Mouse (Mus musculus): ENCODE measurements around the gene Olfr1368.

The Olfr1368 gene

GRCm38 (mm10) chr13:21145767-21146166 lies at the start of gene Olfr1368:
Gene Olfr1368, minus strand, starts transcription at chr13:21145867.
- no peak for DNase-seq (ENCODE audit: low read depth, low spot score)

GRCm38 (mm10) chr13:21185521-21185920 lies 39.9 kb upstream of the Olfr1368 start:
- DNase-seq (ENCODE audit: low read depth, low spot score): no peak

- no peak for DNase-seq (ENCODE audit: low read depth, low spot score)
Measured at GRCm38 (mm10) chr13:21183661-21184060, 38.0 kb upstream of the Olfr1368 start.

- no peak for DNase-seq (ENCODE audit: low read depth, low spot score)
Measured at GRCm38 (mm10) chr13:21183066-21183465, 37.4 kb upstream of the Olfr1368 start.

- DNase-seq (ENCODE audit: low read depth, low spot score): no peak
Measured at GRCm38 (mm10) chr13:21181996-21182395, 36.3 kb upstream of the Olfr1368 start.

GRCm38 (mm10) chr13:21180551-21181530 lies 35.2 kb upstream of the Olfr1368 start:
- peak; percentile 48 for DNase-seq (ENCODE audit: low read depth, low spot score)

- DNase-seq (ENCODE audit: low read depth, low spot score): peak; percentile 92
Measured at GRCm38 (mm10) chr13:21179724-21180550, 34.3 kb upstream of the Olfr1368 start.

GRCm38 (mm10) chr13:21179367-21179723 lies 33.7 kb upstream of the Olfr1368 start, which contains the start of gene Trim27:
Gene Trim27, plus strand, starts transcription at chr13:21179445.
- DNase-seq (ENCODE audit: low read depth, low spot score): no peak

- no peak for DNase-seq (ENCODE audit: low read depth, low spot score)
Measured at GRCm38 (mm10) chr13:21178364-21178763, 32.7 kb upstream of the Olfr1368 start.

GRCm38 (mm10) chr13:21177657-21178056 lies 32.0 kb upstream of the Olfr1368 start:
- no peak for DNase-seq (ENCODE audit: low read depth, low spot score)

- no peak for DNase-seq (ENCODE audit: low read depth, low spot score)
Measured at GRCm38 (mm10) chr13:21176733-21177132, 31.1 kb upstream of the Olfr1368 start.

GRCm38 (mm10) chr13:21173072-21173471 lies 27.4 kb upstream of the Olfr1368 start:
- peak; percentile 98 for DNase-seq (ENCODE audit: low read depth, low spot score)

- peak; percentile 95 for DNase-seq (ENCODE audit: low read depth, low spot score)
Measured at GRCm38 (mm10) chr13:21172241-21173027, 26.8 kb upstream of the Olfr1368 start.

- peak; percentile 85 for DNase-seq (ENCODE audit: low read depth, low spot score)
Measured at GRCm38 (mm10) chr13:21171600-21172150, 26.0 kb upstream of the Olfr1368 start.

GRCm38 (mm10) chr13:21171156-21171530 lies 25.5 kb upstream of the Olfr1368 start:
- DNase-seq (ENCODE audit: low read depth, low spot score): no peak

- no peak for DNase-seq (ENCODE audit: low read depth, low spot score)
Measured at GRCm38 (mm10) chr13:21170431-21171155, 24.9 kb upstream of the Olfr1368 start.

GRCm38 (mm10) chr13:21169657-21170430 lies 24.2 kb upstream of the Olfr1368 start:
- peak; percentile 91 for DNase-seq (ENCODE audit: low read depth, low spot score)

- DNase-seq (ENCODE audit: low read depth, low spot score): peak; percentile 46
Measured at GRCm38 (mm10) chr13:21169121-21169656, 23.5 kb upstream of the Olfr1368 start.

- DNase-seq (ENCODE audit: low read depth, low spot score): peak; percentile 71
Measured at GRCm38 (mm10) chr13:21168371-21169011, 22.8 kb upstream of the Olfr1368 start.

Measured in 3T3-L1 (cell line).